Mouse (Mus musculus): ENCODE results near the gene Snapin. TPM values are rescaled to one million over a fixed set of nuclear protein-coding genes. Genes with fewer than 3 reads are reported as not detected.

Gene Snapin
- polyA plus RNA-seq, 1 experiment from 2014 or later, result 79.6 TPM

DNA sequence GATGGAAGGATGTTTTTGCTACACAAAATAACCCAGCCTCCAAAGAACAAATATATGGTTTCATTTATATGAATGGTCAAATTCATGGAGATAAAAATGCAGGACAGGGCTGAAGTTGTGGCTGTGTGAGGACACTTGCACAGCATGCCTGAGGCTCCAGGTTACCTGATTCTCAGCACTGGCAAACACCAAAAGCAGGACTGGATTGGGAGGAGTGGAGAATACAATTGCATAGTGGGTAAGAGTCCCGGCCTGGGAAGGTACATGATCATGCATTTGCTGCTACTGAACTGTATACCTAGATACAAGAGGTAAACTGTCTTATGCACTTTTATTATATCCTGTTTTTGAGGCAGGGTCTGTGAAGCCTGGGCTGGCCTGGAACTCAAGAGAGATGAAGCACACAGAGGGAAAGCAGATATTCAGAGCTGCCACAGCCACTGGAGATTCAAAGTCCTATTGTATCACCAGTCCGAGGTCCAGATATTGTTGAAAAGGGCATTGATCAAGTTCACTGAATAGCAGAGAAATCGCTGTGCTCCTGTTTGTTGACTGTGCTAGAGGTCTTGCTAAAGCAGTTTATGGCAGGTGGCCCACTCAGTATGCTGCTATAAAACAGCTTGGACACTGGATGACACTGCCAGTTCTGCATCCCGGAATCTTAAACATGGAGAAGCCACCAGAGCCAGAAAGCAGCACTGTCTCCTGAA lies 3.2 kb upstream of the Snapin start:
- DNase-seq (ENCODE audit: low spot score) (no peak), ATAC-seq (replicated peaks; ENCODE audit: low FRiP score, low read depth) (no peak)
- whole genome bisulfite sequencing, result 61% methylated on average over 4 of the region's 4 CpGs
- no peak for TF ChIP-seq CTCF (IDR thresholded peaks at IDR 0.05; ENCODE audit: low read depth)
- Histone ChIP-seq H3K4me3 (replicated peaks; ENCODE audit: low read depth, low read length) (no peak overlapping the region), H3K4me2 (ENCODE audit: low read length) (no peak overlapping the region), H3K36me3 (ENCODE audit: insufficient read depth, low read length) (peaks cover 19% of the 10 kb centered on the region; the same call in 1 of the 2 replicates), H3K27ac (no peak overlapping the region), H3K4me1 (replicated peaks; ENCODE audit: insufficient read depth, low read length) (no peaks in the 10 kb centered on the region), H3K27me3 (ENCODE audit: insufficient read depth, low read length) (no peaks in the 10 kb centered on the region), H3K9ac (ENCODE audit: low read depth, low read length) (no peak overlapping the region), H3K9me3 (replicated peaks; ENCODE audit: low read length) (no peaks in the 10 kb centered on the region)

DNA sequence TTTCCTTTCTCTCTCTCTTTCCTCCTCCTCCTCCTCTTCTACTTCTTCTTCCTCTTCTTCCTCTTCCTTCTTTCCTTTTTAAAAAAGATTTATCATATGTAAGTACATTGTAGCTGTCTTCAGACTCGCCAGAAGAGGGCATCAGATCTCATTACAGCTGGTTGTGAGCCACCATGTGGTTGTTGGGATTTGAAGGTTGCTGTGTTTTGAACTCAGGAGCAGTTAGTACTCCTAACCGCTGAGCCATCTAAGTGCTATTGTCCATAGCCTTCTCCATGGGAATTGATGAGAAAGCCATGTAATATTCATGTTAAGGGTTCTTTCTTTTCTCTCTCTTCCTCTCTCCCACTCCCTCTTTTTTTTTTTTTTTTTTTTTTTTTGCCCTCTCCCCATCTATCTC lies 517 bp upstream of the Snapin start:
- Histone ChIP-seq H3K9ac (ENCODE audit: low read depth, low read length) (no peak overlapping the region), H3K4me3 (replicated peaks; ENCODE audit: low read depth, low read length) (no peak overlapping the region), H3K4me1 (replicated peaks; ENCODE audit: insufficient read depth, low read length) (no peaks in the 10 kb centered on the region), H3K27ac (no peak overlapping the region), H3K36me3 (ENCODE audit: insufficient read depth, low read length) (peaks cover 14% of the 10 kb centered on the region; the same call in 1 of the 2 replicates), H3K4me2 (ENCODE audit: low read length) (no peak overlapping the region), H3K27me3 (ENCODE audit: insufficient read depth, low read length) (no peaks in the 10 kb centered on the region), H3K9me3 (replicated peaks; ENCODE audit: low read length) (no peaks in the 10 kb centered on the region)
- 38% methylated on average over 2 of the region's 2 CpGs for WGBS
- peak; percentile 48; the same call in 1 of the 2 replicates for TF ChIP-seq CTCF (IDR thresholded peaks at IDR 0.05; ENCODE audit: low read depth)
- peak; percentile 43 for DNase-seq (ENCODE audit: low spot score)
- ATAC-seq (replicated peaks; ENCODE audit: low FRiP score, low read depth), result no peak; the same call in 1 of the 2 replicates

DNA sequence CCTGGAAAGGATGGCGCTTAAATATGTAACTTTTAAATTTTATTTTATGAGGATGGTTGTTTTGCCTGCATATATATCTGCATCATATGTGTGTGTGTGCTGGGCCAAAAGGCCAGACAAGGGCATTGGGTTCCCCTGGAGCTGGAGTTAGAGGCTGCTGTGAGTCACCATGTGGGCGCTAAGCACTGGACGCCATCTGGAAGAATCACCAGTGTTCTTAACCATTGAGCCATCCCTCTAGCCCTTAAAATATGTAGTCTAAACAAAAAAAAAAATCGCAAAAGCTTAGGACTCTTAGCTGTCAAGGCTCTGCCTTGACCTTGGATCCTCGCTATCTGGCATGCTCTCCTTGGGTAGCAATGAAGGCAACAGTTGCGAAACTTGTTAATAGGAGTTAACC lies 2.3 kb downstream of the Snapin start:
- 85% methylated on average over 6 of the region's 6 CpGs for WGBS
- Histone ChIP-seq H3K4me2 (ENCODE audit: low read length) (no peak overlapping the region), H3K9me3 (replicated peaks; ENCODE audit: low read length) (no peaks in the 10 kb centered on the region)

DNA sequence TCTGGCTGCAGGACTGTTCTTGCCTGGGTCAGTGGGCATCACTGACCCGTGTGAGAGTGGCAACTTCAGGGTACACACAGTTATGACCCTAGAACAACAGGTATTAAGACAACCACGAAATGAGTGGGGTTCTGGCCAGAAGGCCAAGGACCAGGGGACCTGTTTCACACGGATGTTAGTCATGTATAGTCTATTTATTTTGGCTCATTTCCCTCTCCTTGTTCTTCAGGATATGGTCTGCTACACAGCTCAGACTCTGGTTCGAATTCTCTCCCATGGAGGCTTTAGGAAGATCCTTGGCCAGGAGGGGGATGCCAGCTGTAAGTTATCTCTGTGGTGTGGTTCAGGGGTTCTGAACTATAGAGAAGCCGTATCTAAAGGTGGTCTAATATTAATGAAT lies 3.8 kb downstream of the Snapin start:
- WGBS, result 40% methylated on average over 5 of the region's 5 CpGs
- H3K9me3 ChIP-seq (replicated peaks; ENCODE audit: low read length), result no peaks in the 10 kb centered on the region
- peaks cover 48% of the 10 kb centered on the region for H3K36me3 ChIP-seq (ENCODE audit: insufficient read depth, low read length)
- no peak overlapping the region for H3K9ac ChIP-seq (ENCODE audit: low read depth, low read length)
- H3K4me1 ChIP-seq (replicated peaks; ENCODE audit: insufficient read depth, low read length), result no peaks in the 10 kb centered on the region
- no peaks in the 10 kb centered on the region for H3K27me3 ChIP-seq (ENCODE audit: insufficient read depth, low read length)
- DNase-seq (ENCODE audit: low spot score) (no peak), ATAC-seq (replicated peaks; ENCODE audit: low FRiP score, low read depth) (no peak)
- no peak for TF ChIP-seq CTCF (IDR thresholded peaks at IDR 0.05; ENCODE audit: low read depth)
- H3K4me2 ChIP-seq (ENCODE audit: low read length), result no peak overlapping the region
- no peak overlapping the region for H3K27ac ChIP-seq
- H3K4me3 ChIP-seq (replicated peaks; ENCODE audit: low read depth, low read length), result no peak overlapping the region

More for the DNA sequence above, 2.3 kb downstream of the Snapin start:
- H3K9ac ChIP-seq (ENCODE audit: low read depth, low read length), result no peak overlapping the region
- ATAC-seq (replicated peaks; ENCODE audit: low FRiP score, low read depth), result no peak
- no peaks in the 10 kb centered on the region for H3K27me3 ChIP-seq (ENCODE audit: insufficient read depth, low read length)
- H3K4me1 ChIP-seq (replicated peaks; ENCODE audit: insufficient read depth, low read length), result no peaks in the 10 kb centered on the region
- H3K27ac ChIP-seq, result no peak overlapping the region
- H3K4me3 ChIP-seq (replicated peaks; ENCODE audit: low read depth, low read length), result no peak overlapping the region
- H3K36me3 ChIP-seq (ENCODE audit: insufficient read depth, low read length), result peaks cover 34% of the 10 kb centered on the region
- DNase-seq (ENCODE audit: low spot score), result no peak
- TF ChIP-seq CTCF (IDR thresholded peaks at IDR 0.05; ENCODE audit: low read depth), result no peak

DNA sequence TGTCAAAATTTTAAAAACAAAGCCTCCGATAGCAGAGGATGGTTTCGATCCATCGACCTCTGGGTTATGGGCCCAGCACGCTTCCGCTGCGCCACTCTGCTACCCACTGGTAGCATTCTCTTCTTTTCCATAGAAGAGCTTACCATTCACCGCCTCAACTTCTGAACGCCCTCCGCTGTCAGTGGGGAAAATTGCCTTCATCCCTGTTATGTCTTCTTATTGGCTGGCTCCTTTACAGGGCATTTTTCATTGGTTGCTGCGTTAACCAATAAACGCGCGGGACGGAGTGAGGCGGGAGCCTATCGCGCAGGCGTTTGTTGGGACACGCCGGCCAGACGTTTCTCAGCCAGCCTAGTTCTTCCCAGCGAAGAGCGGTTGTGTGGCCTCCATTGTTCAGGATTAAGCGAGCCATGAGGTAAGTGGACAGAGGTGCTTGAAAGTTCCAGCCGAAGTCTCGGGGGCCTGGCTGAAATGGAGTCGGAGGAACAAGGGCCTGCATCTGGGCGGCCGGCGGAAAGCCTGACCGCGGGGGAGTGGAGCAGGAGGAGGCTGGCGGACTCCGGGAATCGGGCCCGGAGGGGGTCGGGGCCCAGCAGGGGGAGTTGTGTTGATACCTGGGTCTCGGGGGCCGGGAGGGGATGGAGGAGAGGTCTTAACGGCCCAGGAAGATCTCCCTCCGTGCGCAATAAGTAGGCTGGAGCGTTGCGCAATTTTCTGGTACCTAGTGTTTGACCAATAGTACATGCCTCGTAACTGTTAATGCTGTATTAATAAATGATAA lies 14.8 kb downstream of the Snapin start, which contains the start of gene Ilf2:
Ilf2 (plus strand) TSS at position 296 of the 781 bp plus-strand sequence.
- Histone ChIP-seq H3K36me3 (ENCODE audit: insufficient read depth, low read length) (peaks cover 15% of the 10 kb centered on the region), H3K27me3 (ENCODE audit: insufficient read depth, low read length) (no peaks in the 10 kb centered on the region), H3K9me3 (replicated peaks; ENCODE audit: low read length) (no peaks in the 10 kb centered on the region), H3K4me2 (ENCODE audit: low read length) (peak within 1 kb of the TSS; percentile 57), H3K4me1 (replicated peaks; ENCODE audit: insufficient read depth, low read length) (peaks cover 8% of the 10 kb centered on the region; the same call in 1 of the 2 replicates), H3K4me3 (replicated peaks; ENCODE audit: low read depth, low read length) (peak within 1 kb of the TSS; percentile 84), H3K9ac (ENCODE audit: low read depth, low read length) (peak within 1 kb of the TSS; percentile 84), H3K27ac (peak within 1 kb of the TSS; percentile 93)
- TF ChIP-seq CTCF (IDR thresholded peaks at IDR 0.05; ENCODE audit: low read depth), result peak; percentile 46
- DNase-seq (ENCODE audit: low spot score), result peak; percentile 99
- peak; percentile 99 for ATAC-seq (replicated peaks; ENCODE audit: low FRiP score, low read depth)
- WGBS, result under 1% methylated on average over 45 of the region's 45 CpGs

DNA sequence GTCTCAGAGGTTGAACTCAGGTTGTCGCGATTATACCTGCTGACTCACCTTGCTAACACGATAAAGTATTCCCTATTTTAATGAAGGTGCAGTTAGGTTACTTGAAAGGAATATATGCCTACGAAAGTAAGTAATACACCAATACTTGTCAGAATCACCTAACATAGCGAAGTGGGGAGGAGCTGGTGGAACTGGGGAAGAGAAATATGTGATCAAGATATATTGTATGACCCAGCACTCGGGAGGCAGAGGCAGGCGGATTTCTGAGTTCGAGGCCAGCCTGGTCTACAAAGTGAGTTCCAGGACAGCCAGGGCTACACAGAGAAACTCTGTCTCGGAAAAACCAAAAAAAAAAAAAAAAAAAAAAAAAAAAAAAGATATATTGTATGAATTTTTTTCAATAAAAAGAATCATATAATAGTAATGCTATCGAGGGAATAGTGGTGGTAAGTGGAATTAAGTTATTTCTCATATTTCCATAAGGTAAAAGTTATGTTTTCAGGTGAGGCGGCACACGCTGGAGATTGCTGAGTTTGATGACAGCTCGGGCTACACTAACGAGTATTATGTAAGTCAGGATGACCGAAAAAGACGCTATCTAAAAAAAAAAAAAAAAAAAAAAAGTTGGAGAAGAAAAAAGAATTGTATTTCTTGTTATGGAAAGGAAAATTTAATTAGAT lies 15.5 kb downstream of the Snapin start:
- no peak overlapping the region for H3K27ac ChIP-seq
- H3K9ac ChIP-seq (ENCODE audit: low read depth, low read length), result no peak overlapping the region
- peak overlapping the region; percentile 41; the same call in 1 of the 2 replicates for H3K4me2 ChIP-seq (ENCODE audit: low read length)
- DNase-seq (ENCODE audit: low spot score), result no peak
- peaks cover 9% of the 10 kb centered on the region; the same call in 1 of the 2 replicates for H3K36me3 ChIP-seq (ENCODE audit: insufficient read depth, low read length)
- no peak for ATAC-seq (replicated peaks; ENCODE audit: low FRiP score, low read depth)
- 41% methylated on average over 15 of the region's 16 CpGs for WGBS
- peaks cover 8% of the 10 kb centered on the region; the same call in 1 of the 2 replicates for H3K4me1 ChIP-seq (replicated peaks; ENCODE audit: insufficient read depth, low read length)
- peak overlapping the region; percentile 20 for H3K4me3 ChIP-seq (replicated peaks; ENCODE audit: low read depth, low read length)
- no peaks in the 10 kb centered on the region for H3K27me3 ChIP-seq (ENCODE audit: insufficient read depth, low read length)
- no peaks in the 10 kb centered on the region for H3K9me3 ChIP-seq (replicated peaks; ENCODE audit: low read length)
- no peak for TF ChIP-seq CTCF (IDR thresholded peaks at IDR 0.05; ENCODE audit: low read depth)
